Mouse (Mus musculus) intestine, embryonic 15.5 days (tissue): ENCODE measurements around the gene Thra. TPM values are rescaled to one million over a fixed set of nuclear protein-coding genes. Genes with fewer than 3 reads are reported as not detected.

ENCODE experiments used
- ATAC-seq: fragments of 200-750 bp; cut with Nextera tagmentation; 2 replicates; pipeline ENCODE4 v1.8.0; 2017; ENCODE audit warnings: moderate TSS enrichment, moderate library complexity
- H3K27ac ChIP-seq: fragments of 300-500 bp; sonication (generic); 2 replicates; pipeline ENCODE4 v1.5.1; 2015; ENCODE audit warnings: mild to moderate bottlenecking, inconsistent platforms
- H3K27me3 ChIP-seq: fragments of 300-500 bp; sonication (generic); replicated peaks from 2 replicates; pipeline ENCODE4 v1.6.1; 2015; ENCODE audit warnings: inconsistent platforms
- H3K36me3 ChIP-seq: fragments of 300-500 bp; sonication (generic); 2 replicates; pipeline ENCODE4 v1.6.1; 2015; ENCODE audit warnings: inconsistent platforms
- H3K4me1 ChIP-seq: fragments of 300-500 bp; sonication (generic); replicated peaks from 2 replicates; pipeline ENCODE4 v1.6.1; 2015; ENCODE audit warnings: inconsistent platforms
- H3K4me2 ChIP-seq: fragments of 300-500 bp; sonication (generic); replicated peaks from 2 replicates; pipeline ENCODE4 v1.6.1; 2015; ENCODE audit warnings: mild to moderate bottlenecking, inconsistent platforms
- H3K4me3 ChIP-seq: fragments of 300-500 bp; sonication (generic); replicated peaks from 2 replicates; pipeline ENCODE4 v1.5.1; 2015; ENCODE audit warnings: inconsistent platforms
- H3K9ac ChIP-seq: fragments of 300-500 bp; sonication (generic); 2 replicates; pipeline ENCODE4 v1.6.1; 2015; ENCODE audit warnings: inconsistent platforms
- H3K9me3 ChIP-seq: fragments of 300-500 bp; sonication (generic); 2 replicates; pipeline ENCODE4 v1.6.1; 2016; ENCODE audit warnings: inconsistent platforms
- WGBS: fragments of 180-500 bp; shearing (Covaris S2); methylation state at CpG from one replicate; pipeline ENCODE4 v1.1.7; 2015; 5-methylcytosine and 5-hydroxymethylcytosine counted together
- polyA plus RNA-seq: library from polyadenylated mRNA; unstranded; fragments of >200 nt; fragmentation: Nextera tagmentation; extraction: Ambion mirVana; gene quantifications from 2 replicates; pipeline ENCODE4 v1.2.1, GENCODE M21; 2015

The Thra gene
- polyA plus RNA-seq, 1 experiment from 2014 or later, result 42.7 TPM

DNA sequence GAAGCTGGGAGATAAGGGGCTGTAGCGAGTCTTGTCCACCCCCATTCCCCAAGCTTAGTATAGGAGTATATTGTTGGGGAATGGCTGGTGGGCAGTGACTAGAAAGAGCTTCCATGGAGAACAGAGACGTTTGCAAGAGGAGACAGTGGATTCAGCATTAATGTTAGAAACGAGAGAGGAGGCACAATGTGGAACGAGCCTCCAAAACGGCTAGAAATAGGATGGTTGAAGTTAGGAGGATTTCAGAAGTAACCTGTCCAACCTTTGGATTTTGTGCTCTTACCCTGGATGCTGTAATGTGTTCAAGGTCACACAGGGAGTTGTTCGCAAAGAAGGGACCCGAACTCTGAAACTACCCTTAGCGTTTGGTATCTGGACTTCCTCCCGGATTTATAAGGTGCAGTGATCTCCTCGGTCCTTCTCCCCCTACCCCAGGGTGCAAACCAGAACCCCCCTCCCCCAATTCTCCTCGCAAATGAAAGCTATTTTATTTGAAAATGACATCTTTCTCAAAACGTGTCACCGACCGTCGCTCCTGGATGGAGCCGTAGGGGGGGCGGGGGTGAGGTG is 698 bp downstream of the Thra start:
- ATAC-seq, result no peak; the same call in 1 of the 2 replicates
- Histone ChIP-seq H3K9ac (peak overlapping the region; percentile 98), H3K27me3 (no peaks in the 10 kb centered on the region), H3K4me3 (peak overlapping the region; percentile 92), H3K36me3 (no peaks in the 10 kb centered on the region), H3K9me3 (no peaks in the 10 kb centered on the region), H3K27ac (peak overlapping the region; percentile 95), H3K4me1 (peaks cover 48% of the 10 kb centered on the region), H3K4me2 (peak overlapping the region; percentile 86)
- under 1% methylated on average over 17 of the region's 17 CpGs for WGBS

DNA sequence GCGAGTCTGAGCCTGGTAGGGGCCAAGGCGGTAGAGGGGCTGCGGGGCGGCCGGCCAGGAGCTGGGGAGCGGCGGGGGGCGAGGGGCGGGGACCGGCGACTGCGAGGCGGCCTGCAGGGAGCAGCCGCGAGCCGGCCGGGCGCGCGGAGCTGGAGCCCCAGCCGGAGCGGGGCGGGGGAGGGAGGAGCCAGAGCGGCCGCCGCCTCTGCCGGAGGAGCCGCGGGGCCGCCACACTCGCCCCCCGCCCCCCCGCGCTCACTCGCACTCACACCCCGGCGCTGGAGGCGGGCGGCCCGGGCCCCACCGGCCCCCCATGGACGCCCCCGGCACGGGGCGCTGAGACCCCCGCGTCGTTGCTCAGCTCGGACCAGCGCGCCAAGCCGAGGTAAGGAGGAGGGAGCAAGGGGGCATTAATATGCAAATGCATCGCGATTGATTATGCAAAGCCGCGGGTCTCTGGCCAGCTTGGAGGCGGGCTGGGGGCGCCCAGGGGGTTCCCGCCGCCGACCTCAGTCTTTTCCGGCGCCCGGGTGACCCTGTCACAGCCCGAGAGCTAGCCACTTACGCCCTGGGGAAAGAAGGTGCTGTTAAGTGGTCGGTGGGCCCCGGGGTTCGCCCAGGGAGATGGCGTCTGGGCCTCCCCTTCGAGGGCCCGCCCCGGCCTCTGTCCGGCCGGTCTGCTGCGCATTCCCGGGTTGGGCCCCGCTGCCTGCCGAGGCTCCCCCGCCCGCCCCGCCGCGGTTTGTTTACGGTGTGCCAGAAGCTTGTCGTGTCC is 1.4 kb downstream of the Thra start:
- no peaks in the 10 kb centered on the region for H3K9me3 ChIP-seq
- WGBS, result under 1% methylated on average over 55 of the region's 86 CpGs
- peak overlapping the region; percentile 92 for H3K4me3 ChIP-seq
- no peaks in the 10 kb centered on the region for H3K27me3 ChIP-seq
- peaks cover 55% of the 10 kb centered on the region for H3K4me1 ChIP-seq
- peak; percentile 73 for ATAC-seq
- H3K4me2 ChIP-seq, result peak overlapping the region; percentile 86
- peak overlapping the region; percentile 95 for H3K27ac ChIP-seq
- peak overlapping the region; percentile 98 for H3K9ac ChIP-seq
- H3K36me3 ChIP-seq, result no peaks in the 10 kb centered on the region

DNA sequence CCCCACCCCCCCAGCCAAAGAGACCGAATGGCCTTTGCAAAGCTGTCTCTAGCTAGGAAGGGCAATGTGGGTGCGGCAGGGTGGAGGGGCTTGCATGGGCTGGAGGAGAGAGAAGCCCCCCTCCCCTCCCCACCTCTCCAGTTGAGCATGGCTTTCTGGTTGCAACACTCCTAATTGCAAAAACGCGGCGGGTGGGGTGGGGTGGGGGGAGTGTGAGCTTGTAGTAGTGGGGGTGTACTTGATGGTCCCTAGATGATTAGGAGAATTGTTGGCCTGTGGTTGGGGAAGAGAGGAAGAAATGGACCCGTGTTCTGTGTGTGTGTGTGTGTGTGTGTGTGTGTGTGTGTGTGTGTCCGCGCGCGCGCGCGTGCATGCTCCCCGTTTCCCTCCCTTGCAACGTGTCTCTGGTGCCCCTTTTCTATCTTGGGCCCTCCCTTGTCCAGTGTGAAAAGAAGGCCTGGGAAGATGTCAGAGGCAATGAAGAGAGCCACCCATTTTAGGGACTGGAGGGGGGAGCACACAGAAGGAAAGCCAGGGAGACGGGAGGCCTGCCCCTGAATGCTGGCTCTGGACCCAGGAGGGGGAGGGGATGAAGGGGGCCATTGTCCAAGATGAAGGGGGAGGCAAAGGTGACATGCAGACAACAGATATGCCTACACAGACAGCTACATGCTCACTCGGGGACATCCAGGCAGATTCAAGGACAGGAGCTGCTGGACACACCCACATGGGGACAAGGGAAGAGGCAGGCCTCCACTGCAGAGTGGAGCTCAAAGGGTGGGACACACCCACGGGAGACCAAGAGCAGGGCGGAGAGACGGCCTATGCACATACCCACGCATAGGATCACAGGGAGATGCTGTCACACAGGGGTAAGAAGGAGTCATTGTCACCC is 2.2 kb downstream of the Thra start:
- Histone ChIP-seq H3K9ac (peak overlapping the region; percentile 98), H3K27ac (peak overlapping the region; percentile 95), H3K36me3 (no peaks in the 10 kb centered on the region), H3K9me3 (no peaks in the 10 kb centered on the region), H3K4me2 (peak overlapping the region; percentile 86), H3K27me3 (no peaks in the 10 kb centered on the region), H3K4me1 (peaks cover 61% of the 10 kb centered on the region), H3K4me3 (peak overlapping the region; percentile 92)
- WGBS, result under 1% methylated on average over 21 of the region's 21 CpGs
- 0 out of 2 replicates have a peak, but pooled peaks have one; percentile 5 for ATAC-seq

DNA sequence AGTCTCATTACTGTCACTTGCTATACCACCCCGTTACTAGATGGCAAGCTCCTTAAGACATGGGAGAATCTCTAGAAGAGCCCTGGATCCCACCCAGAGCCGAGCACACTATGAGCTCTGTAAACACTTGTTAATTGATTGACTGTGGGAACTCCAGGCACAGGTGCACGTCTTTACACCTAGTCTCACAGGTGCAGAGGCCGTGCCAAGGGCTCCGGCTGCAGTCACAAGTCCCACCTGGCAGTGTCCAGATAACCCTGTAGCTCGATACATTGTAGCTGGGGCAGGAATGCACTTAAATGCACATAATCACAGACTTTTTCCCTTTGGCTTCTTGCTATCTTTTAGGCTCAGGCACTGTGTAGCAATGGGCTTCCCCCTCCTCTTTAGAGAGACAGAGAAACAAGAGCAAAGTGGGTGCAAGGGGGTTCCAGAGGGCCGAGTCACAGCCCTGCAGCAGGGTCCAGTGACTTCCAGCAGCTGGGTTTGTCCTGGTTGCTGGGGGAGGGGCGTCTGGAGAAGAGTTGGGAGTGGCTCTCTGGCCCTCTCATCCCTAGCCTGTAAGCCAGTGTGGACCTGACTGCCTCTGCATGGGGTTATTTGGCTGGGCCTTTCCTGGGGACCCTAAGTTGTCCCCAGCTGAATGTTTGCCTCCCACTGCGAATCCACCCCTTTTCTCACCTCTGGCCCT is 3.4 kb downstream of the Thra start:
- Histone ChIP-seq H3K36me3 (no peaks in the 10 kb centered on the region), H3K4me1 (peaks cover 72% of the 10 kb centered on the region), H3K9ac (peak overlapping the region; percentile 98), H3K4me3 (peak overlapping the region; percentile 92), H3K9me3 (no peaks in the 10 kb centered on the region), H3K27me3 (no peaks in the 10 kb centered on the region), H3K27ac (peak overlapping the region; percentile 95), H3K4me2 (peak overlapping the region; percentile 86)
- 6% methylated on average over 9 of the region's 9 CpGs for WGBS
- ATAC-seq, result no peak

DNA sequence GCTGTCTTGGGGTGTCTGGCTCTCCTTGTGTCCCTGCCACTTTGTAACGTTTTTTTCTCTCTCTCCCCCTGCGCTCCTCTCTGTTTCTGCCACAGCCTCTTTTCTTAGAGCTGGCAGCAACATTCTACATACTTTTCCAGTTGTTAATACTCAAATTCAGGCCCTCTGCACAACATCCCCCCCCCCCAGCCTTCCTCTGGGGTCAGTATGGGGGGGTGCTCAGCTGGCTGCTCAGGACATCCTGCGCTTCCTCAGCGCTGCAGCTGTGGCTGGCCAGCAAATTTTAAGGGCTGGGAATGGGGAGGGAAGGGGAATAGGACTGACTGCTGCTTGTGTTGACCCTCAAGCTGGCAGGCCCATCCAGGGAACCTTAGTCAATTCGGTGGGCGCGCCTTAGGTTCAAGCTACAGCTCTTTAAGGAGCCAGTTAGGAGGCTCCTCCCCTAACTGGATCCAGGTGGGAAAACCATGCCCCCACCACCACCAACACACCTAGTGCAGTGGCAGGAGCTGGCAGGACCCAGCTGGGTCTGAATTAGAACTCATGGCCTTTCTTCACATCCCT is 4.1 kb downstream of the Thra start:
- H3K4me3 ChIP-seq, result peak overlapping the region; percentile 92
- peak overlapping the region; percentile 98; the same call in 1 of the 2 replicates for H3K9ac ChIP-seq
- H3K4me1 ChIP-seq, result peaks cover 80% of the 10 kb centered on the region

DNA sequence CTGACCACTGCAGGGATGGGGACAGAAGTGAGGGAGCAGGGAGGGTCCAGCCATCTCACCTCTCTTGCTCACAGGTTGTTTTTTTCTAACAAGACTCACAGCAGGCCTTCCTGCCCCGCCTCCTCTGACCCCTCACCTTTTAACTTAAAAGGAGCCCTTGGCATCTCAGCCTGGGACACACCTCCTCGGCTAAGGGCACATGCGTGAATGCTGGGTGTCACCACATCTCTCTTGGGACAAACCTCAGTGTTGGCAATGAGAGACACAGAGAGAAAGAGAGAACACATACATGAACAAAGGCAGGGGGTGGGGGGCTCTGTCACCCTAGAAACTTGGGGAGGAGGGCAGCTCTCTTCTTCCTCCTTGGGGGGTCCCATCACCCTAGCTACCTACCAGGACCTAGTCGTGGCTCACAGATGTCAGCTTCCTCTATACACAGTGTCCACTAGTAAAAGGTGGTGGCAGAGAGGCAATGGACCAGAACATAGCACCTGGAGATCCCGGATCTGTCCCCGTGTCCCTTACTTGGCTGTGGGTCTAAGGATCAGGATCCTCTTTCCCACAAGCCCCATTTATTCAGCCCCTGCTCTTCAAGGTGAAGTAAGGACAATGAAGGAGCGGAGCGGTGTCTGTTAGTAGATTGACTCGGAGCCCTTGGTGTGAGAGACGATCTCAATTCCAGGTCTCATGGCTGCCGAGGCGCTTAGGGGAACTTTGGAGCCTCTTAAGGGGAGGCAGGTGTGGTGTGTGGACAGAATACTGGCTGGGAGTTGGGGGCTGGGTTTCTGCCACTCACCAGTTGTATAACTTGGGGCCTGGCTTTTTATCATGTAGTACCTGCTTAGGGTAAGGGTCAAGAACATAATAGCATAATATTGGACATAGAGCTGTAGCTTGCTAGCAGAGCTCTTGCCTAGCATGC is 5.8 kb downstream of the Thra start:
- Histone ChIP-seq H3K27me3 (no peaks in the 10 kb centered on the region), H3K4me2 (peak overlapping the region; percentile 86), H3K9me3 (no peaks in the 10 kb centered on the region), H3K4me3 (0 out of 2 replicates have a peak overlapping the region, but pooled peaks have one; percentile 7), H3K9ac (peak overlapping the region; percentile 18), H3K4me1 (peaks cover 81% of the 10 kb centered on the region), H3K27ac (peak overlapping the region; percentile 93), H3K36me3 (no peaks in the 10 kb centered on the region)
- ATAC-seq, result no peak
- WGBS, result 37% methylated on average over 12 of the region's 12 CpGs

More for the DNA sequence above, 4.1 kb downstream of the Thra start:
- no peaks in the 10 kb centered on the region for H3K9me3 ChIP-seq
- ATAC-seq, result no peak
- no peaks in the 10 kb centered on the region for H3K36me3 ChIP-seq
- WGBS, result 28% methylated on average over 7 of the region's 7 CpGs
- peak overlapping the region; percentile 95 for H3K27ac ChIP-seq
- no peaks in the 10 kb centered on the region for H3K27me3 ChIP-seq
- peak overlapping the region; percentile 86 for H3K4me2 ChIP-seq

DNA sequence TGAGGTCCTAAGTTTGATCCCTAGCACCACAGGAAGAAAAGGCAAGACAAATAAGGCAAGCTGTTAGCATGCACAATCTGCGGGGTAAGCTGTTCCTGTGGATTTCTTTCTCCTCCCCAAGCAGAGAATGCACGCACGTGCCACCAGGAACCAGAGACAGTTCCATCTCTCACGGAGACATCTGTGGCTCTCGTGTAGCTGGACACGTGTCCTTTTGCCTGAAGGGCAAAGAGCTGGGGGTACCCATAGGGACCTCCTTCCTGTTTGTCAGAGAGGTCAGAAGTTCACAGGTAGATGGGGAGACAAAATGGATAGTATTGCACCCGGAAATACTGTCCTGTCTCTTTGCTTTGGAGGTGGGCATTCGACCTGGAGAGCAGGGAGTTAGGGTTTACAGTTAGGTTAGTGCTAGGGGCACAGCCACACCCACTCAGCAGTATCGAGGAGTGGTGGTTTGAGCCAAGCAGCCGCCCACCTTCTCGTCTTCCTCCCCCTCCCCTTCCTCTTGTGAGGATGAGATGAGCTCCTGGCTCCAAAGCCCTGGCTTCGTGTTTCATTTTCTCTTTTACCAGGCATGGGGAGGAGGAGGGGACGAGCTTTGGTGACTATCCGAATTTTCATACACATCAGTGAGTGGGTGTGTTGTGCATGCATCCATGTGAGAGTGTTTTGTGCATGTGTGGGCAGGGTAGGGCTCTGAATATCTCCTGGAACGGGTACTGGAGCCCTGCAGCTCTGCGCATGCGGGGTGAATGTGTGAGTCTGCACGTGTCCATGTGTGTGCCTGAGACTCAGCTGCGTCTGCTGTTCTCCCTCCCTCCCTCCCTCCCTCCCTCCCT is 6.6 kb downstream of the Thra start:
- 1% methylated on average over 19 of the region's 19 CpGs for WGBS
- H3K4me3 ChIP-seq, result peak overlapping the region; percentile 20
- peak; percentile 38 for ATAC-seq
- H3K27me3 ChIP-seq, result no peaks in the 10 kb centered on the region
- H3K4me1 ChIP-seq, result peaks cover 89% of the 10 kb centered on the region
- peak overlapping the region; percentile 15; the same call in 1 of the 2 replicates for H3K9ac ChIP-seq
- H3K4me2 ChIP-seq, result peak overlapping the region; percentile 86
- peak overlapping the region; percentile 93 for H3K27ac ChIP-seq
- no peaks in the 10 kb centered on the region for H3K36me3 ChIP-seq
- H3K9me3 ChIP-seq, result no peaks in the 10 kb centered on the region

DNA sequence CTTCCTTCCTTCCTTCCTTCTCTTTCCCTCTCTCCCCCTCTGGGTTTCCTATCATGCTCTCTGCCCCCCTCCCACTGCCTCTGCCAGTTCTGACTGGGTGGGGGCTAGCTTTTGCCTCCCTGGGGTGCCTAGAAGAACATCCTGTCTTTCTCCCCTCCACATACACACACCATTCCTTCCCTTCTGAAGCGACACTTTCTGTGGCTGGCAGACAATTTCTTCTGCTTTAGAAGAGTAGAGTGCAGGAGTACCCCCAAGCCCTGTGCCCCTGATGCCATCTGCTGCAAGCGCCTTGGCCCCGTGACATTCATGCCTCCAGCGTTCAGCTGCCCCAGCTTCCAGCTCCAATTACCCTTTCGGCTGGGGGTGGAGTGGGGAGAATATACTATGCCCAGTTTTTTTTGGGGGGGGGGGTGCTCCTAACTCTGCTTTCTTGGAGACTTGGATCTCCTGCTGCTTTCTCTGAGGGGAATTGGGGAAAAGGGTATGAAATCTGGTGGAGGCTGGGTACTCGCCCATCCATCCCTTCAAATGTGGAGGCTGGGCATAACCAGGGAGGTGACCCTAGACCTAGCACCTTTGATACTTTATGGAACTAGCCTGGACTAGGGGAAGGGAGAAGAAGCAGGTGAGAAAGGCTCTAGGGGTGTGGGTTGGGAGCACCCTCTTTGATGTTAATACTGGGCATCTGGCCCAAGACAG is 7.5 kb downstream of the Thra start:
- 0 out of 2 replicates have a peak overlapping the region, but pooled peaks have one; percentile 10 for H3K4me3 ChIP-seq
- H3K27me3 ChIP-seq, result no peaks in the 10 kb centered on the region
- peak overlapping the region; percentile 93 for H3K27ac ChIP-seq
- peaks cover 95% of the 10 kb centered on the region for H3K4me1 ChIP-seq
- ATAC-seq, result no peak
- no peaks in the 10 kb centered on the region for H3K36me3 ChIP-seq
- H3K9me3 ChIP-seq, result no peaks in the 10 kb centered on the region
- 23% methylated on average over 6 of the region's 6 CpGs for WGBS
- H3K4me2 ChIP-seq, result peak overlapping the region; percentile 62
- peak overlapping the region; percentile 20 for H3K9ac ChIP-seq

DNA sequence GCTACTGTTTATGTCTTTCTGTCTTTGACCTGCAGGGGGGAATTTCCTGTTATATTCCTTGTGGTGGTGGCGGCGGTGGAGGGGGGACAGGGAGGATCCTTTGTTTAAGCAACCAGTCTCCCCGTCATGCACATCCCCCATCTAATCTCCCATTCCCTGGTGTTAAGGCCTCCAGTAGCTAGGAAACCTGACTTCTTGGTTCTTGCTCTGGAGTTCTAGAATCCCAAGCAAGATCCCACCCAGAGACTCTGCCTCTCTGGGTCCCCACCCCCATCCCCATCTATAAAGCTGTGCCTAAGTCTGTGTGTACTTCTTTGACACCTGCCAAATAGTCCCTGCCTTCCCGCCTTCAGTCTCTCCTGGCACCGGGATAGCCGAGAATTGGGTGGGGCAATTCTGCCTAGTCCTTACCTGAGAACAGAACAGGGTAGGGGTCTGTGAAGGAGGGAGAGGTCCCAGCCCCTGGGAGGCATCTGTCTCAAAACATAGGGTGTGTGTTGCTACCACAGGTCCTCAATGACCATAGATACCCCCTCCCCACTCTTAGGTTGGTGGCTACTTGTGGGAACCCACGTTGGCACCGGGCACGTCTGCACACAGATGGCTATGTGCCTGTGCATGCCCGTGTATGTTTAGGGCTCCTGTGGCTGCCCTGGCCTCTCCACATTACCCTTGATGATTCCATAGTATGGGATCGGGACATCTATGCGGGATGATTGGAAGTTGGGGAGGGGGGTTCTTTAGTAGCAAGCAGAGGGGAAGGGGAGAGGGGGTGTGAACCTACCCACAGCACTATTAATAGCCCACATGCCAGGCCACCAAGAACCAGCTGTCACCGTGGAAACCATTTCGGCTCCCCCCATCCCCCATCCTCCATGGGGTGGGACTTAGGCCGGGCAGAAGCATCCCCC is 8.3 kb downstream of the Thra start:
- Histone ChIP-seq H3K4me3 (no peak overlapping the region; the same call in 1 of the 2 replicates), H3K9ac (peak overlapping the region; percentile 27)
- WGBS, result 16% methylated on average over 15 of the region's 15 CpGs

More for the DNA sequence above, 8.3 kb downstream of the Thra start:
- no peak for ATAC-seq
- H3K4me2 ChIP-seq, result peak overlapping the region; percentile 62
- 0 out of 2 replicates have a peak, but pooled peaks cover 7% of the 10 kb centered on the region for H3K36me3 ChIP-seq
- no peaks in the 10 kb centered on the region for H3K9me3 ChIP-seq
- no peaks in the 10 kb centered on the region for H3K27me3 ChIP-seq
- H3K27ac ChIP-seq, result peak overlapping the region; percentile 93
- H3K4me1 ChIP-seq, result peaks cover 96% of the 10 kb centered on the region
